Mouse (Mus musculus) kidney, postnatal 0 days (tissue): Measurements from ENCODE around the gene Kcne1. TPM values are rescaled to one million over a fixed set of nuclear protein-coding genes. Genes with fewer than 3 reads are reported as not detected.

Experiments used
- ATAC-seq: fragments of 200-750 bp; cut with Nextera tagmentation; replicated peaks from 2 replicates; pipeline ENCODE4 v1.8.0; 2017; ENCODE audit warnings: low read depth, moderate number of reproducible peaks, moderate TSS enrichment, moderate library complexity; ENCODE audit not compliant: low FRiP score
- DNase-seq: peaks from one replicate; pipeline ENCODE4 v3.0.0-alpha.2; 2016; ENCODE audit warnings: low spot score
- H3K27ac ChIP-seq: fragments of 300-500 bp; sonication (generic); 2 replicates; pipeline ENCODE4 v1.5.1; 2014; ENCODE audit warnings: mild to moderate bottlenecking
- H3K27me3 ChIP-seq: fragments of 300-500 bp; sonication (generic); 2 replicates; pipeline ENCODE4 v1.6.1; 2014; ENCODE audit warnings: low read length, mixed read lengths; ENCODE audit not compliant: insufficient read depth
- H3K36me3 ChIP-seq: fragments of 300-500 bp; sonication (generic); 2 replicates; pipeline ENCODE4 v1.6.1; 2014; ENCODE audit warnings: low read length, mixed read lengths; ENCODE audit not compliant: insufficient read depth
- H3K4me1 ChIP-seq: fragments of 300-500 bp; sonication (generic); replicated peaks from 2 replicates; pipeline ENCODE4 v1.6.1; 2014; ENCODE audit warnings: antibody characterized with exemption, low read length, mixed read lengths; ENCODE audit not compliant: insufficient read depth
- H3K4me2 ChIP-seq: fragments of 300-500 bp; sonication (generic); 2 replicates; pipeline ENCODE4 v1.6.1; 2014; ENCODE audit warnings: mild to moderate bottlenecking, low read length, moderate library complexity, mixed read lengths
- H3K4me3 ChIP-seq: fragments of 300-500 bp; sonication (generic); replicated peaks from 2 replicates; pipeline ENCODE4 v1.5.1; 2014; ENCODE audit warnings: low read depth, low read length
- H3K9ac ChIP-seq: fragments of 300-500 bp; sonication (generic); 2 replicates; pipeline ENCODE4 v1.6.1; 2014; ENCODE audit warnings: low read depth, low read length
- H3K9me3 ChIP-seq: fragments of 300-500 bp; sonication (generic); replicated peaks from 2 replicates; pipeline ENCODE4 v1.6.1; 2016; ENCODE audit warnings: low read length, inconsistent platforms, mixed read lengths
- CTCF ChIP-seq: IDR thresholded peaks from 2 replicates; pipeline ENCODE4 v1.5.1; 2016; ENCODE audit warnings: antibody characterized with exemption, low read depth, mild to moderate bottlenecking, moderate library complexity
- WGBS: fragments of 180-500 bp; shearing (Covaris S2); extraction: QIAGEN DNeasy Blood & Tissue Kit; methylation state at CpG from one replicate; pipeline ENCODE4 v1.1.7; 2014; 5-methylcytosine and 5-hydroxymethylcytosine counted together
- polyA plus RNA-seq: library from polyadenylated mRNA; unstranded; fragments of >200 nt; fragmentation: Nextera tagmentation; extraction: Ambion mirVana; gene quantifications from 2 replicates; pipeline ENCODE4 v1.2.1, GENCODE M21; 2015

The Kcne1 gene
- 12.2 and 13.1 TPM in 2 replicates for polyA plus RNA-seq

GRCm38 (mm10) chr16:92359229-92359628 is at the start of gene Kcne1:
TSS of gene Kcne1 (minus strand) at chr16:92359468.
- no peak for DNase-seq
- Histone ChIP-seq H3K4me3 (no peak within 1 kb of the TSS), H3K4me2 (no peak within 1 kb of the TSS), H3K27me3 (no peaks in the 10 kb centered on the region), H3K36me3 (no peaks in the 10 kb centered on the region), H3K4me1 (peaks cover 7% of the 10 kb centered on the region; the same call in 1 of the 2 replicates), H3K9me3 (no peaks in the 10 kb centered on the region), H3K9ac (no peak within 1 kb of the TSS), H3K27ac (peak within 1 kb of the TSS; percentile 32; the same call in 1 of the 2 replicates)
- TF ChIP-seq CTCF = no peak
- ATAC-seq = peak; percentile 52; the same call in 1 of the 2 replicates
- WGBS = 47% methylated on average over 9 of the region's 9 CpGs

GRCm38 (mm10) chr16:92407883-92408282 is 48.6 kb upstream of the Kcne1 start:
- no peak overlapping the region for H3K4me3 ChIP-seq
- peak; percentile 91 for DNase-seq
- no peaks in the 10 kb centered on the region for H3K27me3 ChIP-seq
- no peak for TF ChIP-seq CTCF
- H3K9me3 ChIP-seq = no peaks in the 10 kb centered on the region
- 24% methylated on average over 2 of the region's 2 CpGs for WGBS
- H3K9ac ChIP-seq = no peak overlapping the region
- peaks cover 18% of the 10 kb centered on the region for H3K4me1 ChIP-seq
- no peak overlapping the region for H3K4me2 ChIP-seq
- no peak for ATAC-seq
- H3K27ac ChIP-seq = peak overlapping the region; percentile 64; the same call in 1 of the 2 replicates
- H3K36me3 ChIP-seq = no peaks in the 10 kb centered on the region

GRCm38 (mm10) chr16:92404141-92404540 is 44.9 kb upstream of the Kcne1 start:
- H3K4me3 ChIP-seq = no peak overlapping the region
- no peak overlapping the region for H3K27ac ChIP-seq
- H3K9ac ChIP-seq = no peak overlapping the region
- DNase-seq (no peak), ATAC-seq (no peak)
- H3K4me1 ChIP-seq = peaks cover 24% of the 10 kb centered on the region
- no peaks in the 10 kb centered on the region for H3K9me3 ChIP-seq
- H3K4me2 ChIP-seq = no peak overlapping the region
- H3K36me3 ChIP-seq = no peaks in the 10 kb centered on the region
- WGBS = 95% methylated on average over 2 of the region's 2 CpGs
- no peaks in the 10 kb centered on the region for H3K27me3 ChIP-seq
- no peak for TF ChIP-seq CTCF

DNA sequence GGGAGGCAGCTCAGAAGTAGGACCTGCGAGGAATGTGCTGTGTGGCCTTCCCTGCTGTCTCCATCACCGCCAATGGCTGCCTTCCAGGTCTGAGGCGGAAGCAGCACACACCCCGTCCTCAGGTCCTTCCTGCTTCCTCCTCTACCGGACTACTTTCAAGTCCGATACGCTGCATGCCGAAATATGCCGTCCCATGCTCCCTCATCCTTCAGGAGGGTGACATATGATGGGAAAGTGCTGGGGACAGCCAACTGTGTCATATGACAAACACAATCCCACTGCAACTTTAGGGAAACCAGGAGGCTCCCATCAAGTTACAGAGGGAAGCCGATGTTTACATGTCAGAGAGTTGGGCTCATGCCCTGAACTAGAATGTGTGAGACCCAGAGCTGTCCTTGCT is 43.8 kb upstream of the Kcne1 start:
- TF ChIP-seq CTCF = no peak
- no peak overlapping the region for H3K9ac ChIP-seq
- no peaks in the 10 kb centered on the region for H3K9me3 ChIP-seq
- no peaks in the 10 kb centered on the region for H3K27me3 ChIP-seq
- 63% methylated on average over 10 of the region's 10 CpGs for WGBS
- H3K36me3 ChIP-seq = no peaks in the 10 kb centered on the region
- 0 out of 2 replicates have a peak overlapping the region, but pooled peaks have one; percentile 5 for H3K4me2 ChIP-seq
- H3K4me1 ChIP-seq = peaks cover 30% of the 10 kb centered on the region
- DNase-seq (peak; percentile 50), ATAC-seq (no peak)
- H3K4me3 ChIP-seq = no peak overlapping the region
- 0 out of 2 replicates have a peak overlapping the region, but pooled peaks have one; percentile 42 for H3K27ac ChIP-seq

DNA sequence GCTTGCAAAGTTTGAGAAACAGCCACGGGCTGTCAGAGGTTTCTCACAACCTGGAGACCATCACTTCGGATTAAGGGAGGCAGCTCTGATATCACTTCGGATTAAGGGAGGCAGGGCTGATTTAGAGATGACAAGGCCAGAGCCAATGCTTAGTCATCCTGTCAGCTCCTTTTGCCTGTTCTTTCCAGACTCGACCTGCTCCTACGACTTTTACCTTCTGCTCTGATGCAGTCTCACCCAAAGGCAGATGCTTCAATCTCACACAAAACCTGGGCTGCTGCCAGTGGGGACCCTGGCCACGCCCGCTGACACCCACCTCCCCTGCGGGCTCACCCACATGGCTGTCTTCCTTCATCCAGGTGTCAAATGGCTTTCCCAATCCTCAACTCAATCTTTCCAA is 42.9 kb upstream of the Kcne1 start:
- DNase-seq (no peak), ATAC-seq (no peak)
- no peak overlapping the region for H3K4me2 ChIP-seq
- 0 out of 2 replicates have a peak overlapping the region, but pooled peaks have one; percentile 42 for H3K27ac ChIP-seq
- TF ChIP-seq CTCF = no peak
- 39% methylated on average over 8 of the region's 8 CpGs for WGBS
- no peak overlapping the region for H3K9ac ChIP-seq
- H3K9me3 ChIP-seq = no peaks in the 10 kb centered on the region
- H3K36me3 ChIP-seq = no peaks in the 10 kb centered on the region
- no peaks in the 10 kb centered on the region for H3K27me3 ChIP-seq
- peaks cover 28% of the 10 kb centered on the region for H3K4me1 ChIP-seq
- no peak overlapping the region for H3K4me3 ChIP-seq

- H3K9ac ChIP-seq = no peak overlapping the region
- DNase-seq = no peak
Observed at GRCm38 (mm10) chr16:92401206-92401605, 41.9 kb upstream of the Kcne1 start.

More at GRCm38 (mm10) chr16:92401206-92401605, 41.9 kb upstream of the Kcne1 start:
- 68% methylated on average over 10 of the region's 10 CpGs for WGBS
- Histone ChIP-seq H3K4me1 (peaks cover 28% of the 10 kb centered on the region), H3K36me3 (no peaks in the 10 kb centered on the region), H3K9me3 (no peaks in the 10 kb centered on the region), H3K4me2 (no peak overlapping the region), H3K4me3 (no peak overlapping the region), H3K27me3 (no peaks in the 10 kb centered on the region), H3K27ac (no peak overlapping the region)
- no peak for TF ChIP-seq CTCF
- ATAC-seq = no peak
